Mouse (Mus musculus) intestine, embryonic 14.5 days (tissue): ENCODE measurements around the gene Tmem132b. TPM values are rescaled to one million over a fixed set of nuclear protein-coding genes. Genes with fewer than 3 reads are reported as not detected.

Experiments
- ATAC-seq: fragments of 200-750 bp; cut with Nextera tagmentation; replicated peaks from 2 replicates; pipeline ENCODE4 v1.8.0; 2017; ENCODE audit warnings: low read depth, moderate number of reproducible peaks, moderate TSS enrichment, moderate library complexity; ENCODE audit not compliant: low FRiP score, low TSS enrichment
- DNase-seq: peaks from one replicate; pipeline ENCODE4 v3.0.0-alpha.2; 2018; ENCODE audit warnings: low spot score
- H3K27ac ChIP-seq: fragments of 300-500 bp; sonication (generic); 2 replicates; pipeline ENCODE4 v1.5.1; 2014; ENCODE audit warnings: low read depth, mild to moderate bottlenecking, control low read depth
- H3K27me3 ChIP-seq: fragments of 300-500 bp; sonication (generic); replicated peaks from 2 replicates; pipeline ENCODE4 v1.6.1; 2014; ENCODE audit warnings: low read length, control low read depth; ENCODE audit not compliant: control insufficient read depth, insufficient read depth
- H3K36me3 ChIP-seq: fragments of 300-500 bp; sonication (generic); 2 replicates; pipeline ENCODE4 v1.6.1; 2014; ENCODE audit warnings: low read length, control low read depth; ENCODE audit not compliant: control insufficient read depth, insufficient read depth
- H3K4me1 ChIP-seq: fragments of 300-500 bp; sonication (generic); replicated peaks from 2 replicates; pipeline ENCODE4 v1.6.1; 2014; ENCODE audit warnings: low read length, control low read depth, mixed read lengths; ENCODE audit not compliant: control insufficient read depth, insufficient read depth
- H3K4me2 ChIP-seq: fragments of 300-500 bp; sonication (generic); 2 replicates; pipeline ENCODE4 v1.6.1; 2014; ENCODE audit warnings: low read length
- H3K4me3 ChIP-seq: fragments of 300-500 bp; sonication (generic); 2 replicates; pipeline ENCODE4 v1.5.1; 2014; ENCODE audit warnings: low read depth, low read length, control low read depth, mixed read lengths
- H3K9ac ChIP-seq: fragments of 300-500 bp; sonication (generic); 2 replicates; pipeline ENCODE4 v1.6.1; 2014; ENCODE audit warnings: mild to moderate bottlenecking, low read length
- H3K9me3 ChIP-seq: fragments of 300-500 bp; sonication (generic); 2 replicates; pipeline ENCODE4 v1.6.1; 2016; ENCODE audit warnings: low read length, control low read depth; ENCODE audit not compliant: control insufficient read depth
- WGBS: fragments of 180-500 bp; shearing (Covaris S2); extraction: QIAGEN DNeasy Blood & Tissue Kit; methylation state at CpG from one replicate; pipeline ENCODE4 v1.1.7; 2014; 5-methylcytosine and 5-hydroxymethylcytosine counted together
- polyA plus RNA-seq: library from polyadenylated mRNA; unstranded; fragments of >200 nt; fragmentation: Nextera tagmentation; extraction: Ambion mirVana; gene quantifications from 2 replicates; pipeline ENCODE4 v1.2.1, GENCODE M21; 2014

The Tmem132b gene
- polyA plus RNA-seq, 1 experiment from 2014 or later = 0.45 TPM

GRCm38 (mm10) chr5:125578661-125579060, 47.1 kb downstream of the Tmem132b start:
- no peak for ATAC-seq
- no peak overlapping the region for H3K4me2 ChIP-seq
- WGBS = 85% methylated on average over 13 of the region's 13 CpGs

GRCm38 (mm10) chr5:125579153-125579552, 47.6 kb downstream of the Tmem132b start:
- H3K27ac ChIP-seq = no peak overlapping the region
- H3K27me3 ChIP-seq = no peaks in the 10 kb centered on the region
- H3K36me3 ChIP-seq = no peaks in the 10 kb centered on the region
- no peaks in the 10 kb centered on the region for H3K4me1 ChIP-seq
- no peaks in the 10 kb centered on the region for H3K9me3 ChIP-seq
- no peak for ATAC-seq
- no peak overlapping the region for H3K4me2 ChIP-seq
- H3K4me3 ChIP-seq = no peak overlapping the region
- no peak overlapping the region for H3K9ac ChIP-seq
- no peak for DNase-seq
- 44% methylated on average over 4 of the region's 4 CpGs for WGBS

More at GRCm38 (mm10) chr5:125578661-125579060, 47.1 kb downstream of the Tmem132b start:
- no peak for DNase-seq
- Histone ChIP-seq H3K36me3 (no peaks in the 10 kb centered on the region), H3K4me3 (no peak overlapping the region), H3K27ac (no peak overlapping the region), H3K27me3 (no peaks in the 10 kb centered on the region), H3K9ac (no peak overlapping the region), H3K9me3 (no peaks in the 10 kb centered on the region), H3K4me1 (no peaks in the 10 kb centered on the region)

GRCm38 (mm10) chr5:125583298-125583697, 51.7 kb downstream of the Tmem132b start:
- Histone ChIP-seq H3K4me1 (no peaks in the 10 kb centered on the region), H3K9me3 (no peaks in the 10 kb centered on the region), H3K36me3 (no peaks in the 10 kb centered on the region), H3K27me3 (no peaks in the 10 kb centered on the region), H3K27ac (no peak overlapping the region), H3K4me2 (no peak overlapping the region), H3K4me3 (no peak overlapping the region), H3K9ac (no peak overlapping the region)
- no peak for ATAC-seq
- 68% methylated on average over 2 of the region's 2 CpGs for WGBS
- DNase-seq = no peak

GRCm38 (mm10) chr5:125583836-125584235, 52.3 kb downstream of the Tmem132b start:
- no peak overlapping the region for H3K4me2 ChIP-seq
- ATAC-seq (no peak), DNase-seq (no peak)
- H3K27me3 ChIP-seq = no peaks in the 10 kb centered on the region
- H3K36me3 ChIP-seq = no peaks in the 10 kb centered on the region
- H3K27ac ChIP-seq = no peak overlapping the region
- no peaks in the 10 kb centered on the region for H3K4me1 ChIP-seq
- H3K9ac ChIP-seq = no peak overlapping the region
- H3K9me3 ChIP-seq = no peaks in the 10 kb centered on the region
- H3K4me3 ChIP-seq = no peak overlapping the region
- WGBS = 61% methylated on average over 8 of the region's 8 CpGs

- H3K9ac ChIP-seq = no peak overlapping the region
- ATAC-seq = no peak
- WGBS = 80% methylated on average over 5 of the region's 5 CpGs
Measured at GRCm38 (mm10) chr5:125585211-125585610, 53.6 kb downstream of the Tmem132b start.

GRCm38 (mm10) chr5:125588203-125588602, 56.6 kb downstream of the Tmem132b start:
- H3K9me3 ChIP-seq = no peaks in the 10 kb centered on the region
- H3K9ac ChIP-seq = no peak overlapping the region
- ATAC-seq (no peak), DNase-seq (no peak)
- no peak overlapping the region for H3K4me3 ChIP-seq
- H3K4me2 ChIP-seq = no peak overlapping the region
- H3K4me1 ChIP-seq = no peaks in the 10 kb centered on the region; the same call in 1 of the 2 replicates
- 64% methylated on average over 7 of the region's 7 CpGs for WGBS
- H3K36me3 ChIP-seq = no peaks in the 10 kb centered on the region
- 0 out of 2 replicates have a peak, but pooled peaks cover 13% of the 10 kb centered on the region for H3K27me3 ChIP-seq
- H3K27ac ChIP-seq = no peak overlapping the region

More at GRCm38 (mm10) chr5:125585211-125585610, 53.6 kb downstream of the Tmem132b start:
- Histone ChIP-seq H3K4me3 (no peak overlapping the region), H3K4me2 (no peak overlapping the region), H3K27ac (no peak overlapping the region), H3K27me3 (0 out of 2 replicates have a peak, but pooled peaks cover 7% of the 10 kb centered on the region), H3K36me3 (no peaks in the 10 kb centered on the region), H3K4me1 (no peaks in the 10 kb centered on the region; the same call in 1 of the 2 replicates), H3K9me3 (no peaks in the 10 kb centered on the region)
- no peak for DNase-seq

GRCm38 (mm10) chr5:125588876-125589667, 57.5 kb downstream of the Tmem132b start:
- DNase-seq (peak; percentile 53), ATAC-seq (peak; percentile 69; the same call in 1 of the 2 replicates)
- H3K4me3 ChIP-seq = peak overlapping the region; percentile 25
- 6% methylated on average over 18 of the region's 18 CpGs for WGBS
- no peaks in the 10 kb centered on the region; the same call in 1 of the 2 replicates for H3K4me1 ChIP-seq
- no peaks in the 10 kb centered on the region for H3K9me3 ChIP-seq
- H3K27me3 ChIP-seq = 0 out of 2 replicates have a peak, but pooled peaks cover 13% of the 10 kb centered on the region
- no peak overlapping the region for H3K27ac ChIP-seq
- no peak overlapping the region for H3K9ac ChIP-seq
- peak overlapping the region; percentile 44 for H3K4me2 ChIP-seq
- no peaks in the 10 kb centered on the region for H3K36me3 ChIP-seq

GRCm38 (mm10) chr5:125598056-125598455, 66.5 kb downstream of the Tmem132b start:
- ATAC-seq (no peak), DNase-seq (no peak)
- no peaks in the 10 kb centered on the region for H3K4me1 ChIP-seq
- no peaks in the 10 kb centered on the region for H3K9me3 ChIP-seq
- H3K4me2 ChIP-seq = no peak overlapping the region
- no peak overlapping the region for H3K4me3 ChIP-seq
- H3K36me3 ChIP-seq = no peaks in the 10 kb centered on the region
- no peaks in the 10 kb centered on the region for H3K27me3 ChIP-seq
- 84% methylated on average over 10 of the region's 10 CpGs for WGBS
- H3K27ac ChIP-seq = no peak overlapping the region
- H3K9ac ChIP-seq = no peak overlapping the region

- no peak for ATAC-seq
- no peaks in the 10 kb centered on the region for H3K36me3 ChIP-seq
- H3K27me3 ChIP-seq = no peaks in the 10 kb centered on the region
- no peaks in the 10 kb centered on the region for H3K4me1 ChIP-seq
- no peak overlapping the region for H3K27ac ChIP-seq
- no peak overlapping the region for H3K4me3 ChIP-seq
- H3K9me3 ChIP-seq = no peaks in the 10 kb centered on the region
- 85% methylated on average over 12 of the region's 12 CpGs for WGBS
- H3K4me2 ChIP-seq = no peak overlapping the region
- no peak overlapping the region for H3K9ac ChIP-seq
- DNase-seq = no peak
Measured at GRCm38 (mm10) chr5:125607146-125607545, 75.6 kb downstream of the Tmem132b start.
